Comparison of ENCODE assay signal across 25 mouse cellular contexts in the genomic region with DNA sequence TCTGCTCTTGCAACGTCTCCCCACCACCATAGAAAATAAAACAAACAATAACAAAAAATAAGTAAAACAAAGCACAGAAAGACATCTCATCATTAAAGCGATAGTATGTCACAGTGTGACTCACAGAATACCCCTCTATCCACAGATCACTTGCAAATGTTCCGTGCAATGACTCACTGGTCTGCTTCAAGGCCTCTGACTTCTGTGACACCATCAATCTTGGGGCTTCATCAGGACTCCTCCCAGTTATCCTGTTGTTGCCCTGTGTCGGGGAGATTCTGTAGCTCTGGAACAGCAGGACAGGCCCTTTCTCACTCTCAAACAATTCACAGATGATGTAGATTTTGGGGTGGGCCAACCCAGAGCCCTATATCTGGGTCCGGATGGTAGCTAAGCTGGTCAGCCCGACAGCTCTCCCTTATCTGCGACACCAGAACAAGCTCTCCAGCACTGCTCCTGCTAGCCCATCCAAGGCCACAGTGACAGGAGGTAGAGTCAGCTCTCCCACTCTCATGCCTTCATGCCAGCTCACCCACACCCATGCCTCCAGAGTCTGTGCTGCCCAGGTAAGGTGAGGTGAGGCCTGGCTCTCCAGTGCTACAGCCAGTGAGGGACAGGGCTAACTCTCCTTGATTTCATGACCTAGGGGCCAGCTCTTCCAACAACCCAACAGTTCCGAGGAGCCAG. TPM values are rescaled to one million over a fixed set of nuclear protein-coding genes. Genes with fewer than 3 reads are reported as not detected.
DNase-seq lines count a peak whose midpoint lies in the region; ATAC-seq lines count a peak whose summit lies in the region.
"Had no signal": no experiment of that assay in that cellular context is flagged by ENCODE, and none has a peak within 500 bp of the region (broad histone marks: within the 10 kb centered on the region; RNA-seq: fewer than 3 reads in every experiment).

No protein-coding gene starts in this region.

- H3K4me3 ChIP-seq in kidney, embryonic 14.5 days (ENCODE audit: low read length) = no peak overlapping the region
- H3K4me3 ChIP-seq in midbrain, embryonic 11.5 days (ENCODE audit: low read depth, low read length) = no peak overlapping the region
- H3K4me3 ChIP-seq in midbrain, embryonic 13.5 days (replicated peaks) = no peak overlapping the region
- H3K4me3 ChIP-seq: forebrain, embryonic 12.5 days; heart, embryonic 12.5 days; hindbrain, embryonic 12.5 days; layer of hippocampus, adult 2 months; midbrain, embryonic 12.5 days had no signal

- no peak overlapping the region for H3K27ac ChIP-seq in kidney, embryonic 14.5 days (ENCODE audit: low read depth, low read length)
- no peak overlapping the region for H3K27ac ChIP-seq in midbrain, embryonic 11.5 days (ENCODE audit: low read depth, low read length)
- H3K27ac ChIP-seq in midbrain, embryonic 13.5 days = no peak overlapping the region
- H3K27ac ChIP-seq: forebrain, embryonic 12.5 days; hindbrain, embryonic 12.5 days; layer of hippocampus, adult 2 months; macrophage; midbrain, embryonic 12.5 days had no signal

- no peaks in the 10 kb centered on the region for H3K9me3 ChIP-seq in kidney, embryonic 14.5 days (ENCODE audit: control insufficient read depth, low read length)
- H3K9me3 ChIP-seq in midbrain, embryonic 11.5 days (ENCODE audit: control insufficient read depth, low read length) = no peaks in the 10 kb centered on the region
- no peaks in the 10 kb centered on the region for H3K9me3 ChIP-seq in midbrain, embryonic 13.5 days
- H3K9me3 ChIP-seq: forebrain, embryonic 12.5 days; heart, embryonic 12.5 days; hindbrain, embryonic 12.5 days; midbrain, embryonic 12.5 days had no signal

- H3K4me1 ChIP-seq in kidney, embryonic 14.5 days (ENCODE audit: control insufficient read depth, insufficient read depth, low read length) = no peaks in the 10 kb centered on the region
- H3K4me1 ChIP-seq in midbrain, embryonic 11.5 days (ENCODE audit: control insufficient read depth, insufficient read depth, low read length) = no peaks in the 10 kb centered on the region
- H3K4me1 ChIP-seq in midbrain, embryonic 13.5 days (replicated peaks) = no peaks in the 10 kb centered on the region
- H3K4me1 ChIP-seq: forebrain, embryonic 12.5 days; hindbrain, embryonic 12.5 days; midbrain, embryonic 12.5 days had no signal

- H3K27me3 ChIP-seq in kidney, embryonic 14.5 days (ENCODE audit: control insufficient read depth, insufficient read depth, low read length) = no peaks in the 10 kb centered on the region
- H3K27me3 ChIP-seq in midbrain, embryonic 11.5 days (ENCODE audit: control insufficient read depth, insufficient read depth, low read length) = no peaks in the 10 kb centered on the region
- no peaks in the 10 kb centered on the region for H3K27me3 ChIP-seq in midbrain, embryonic 13.5 days
- H3K27me3 ChIP-seq: forebrain, embryonic 12.5 days; heart, embryonic 12.5 days; hindbrain, embryonic 12.5 days; midbrain, embryonic 12.5 days had no signal

- no peak overlapping the region for H3K4me2 ChIP-seq in kidney, embryonic 14.5 days (replicated peaks; ENCODE audit: low read depth, low read length)
- no peak overlapping the region for H3K4me2 ChIP-seq in midbrain, embryonic 11.5 days
- no peak overlapping the region for H3K4me2 ChIP-seq in midbrain, embryonic 13.5 days (replicated peaks)
- H3K4me2 ChIP-seq: forebrain, embryonic 12.5 days; heart, embryonic 12.5 days; hindbrain, embryonic 12.5 days; lung, embryonic 14.5 days; midbrain, embryonic 12.5 days had no signal

- H3K36me3 ChIP-seq in kidney, embryonic 14.5 days (ENCODE audit: control insufficient read depth, insufficient read depth, low read length) = no peaks in the 10 kb centered on the region
- H3K36me3 ChIP-seq in midbrain, embryonic 11.5 days (ENCODE audit: control insufficient read depth, insufficient read depth, low read length) = no peaks in the 10 kb centered on the region
- no peaks in the 10 kb centered on the region for H3K36me3 ChIP-seq in midbrain, embryonic 13.5 days
- H3K36me3 ChIP-seq: forebrain, embryonic 12.5 days; G1E; heart, embryonic 12.5 days; hindbrain, embryonic 12.5 days; midbrain, embryonic 12.5 days had no signal

- DNase-seq in kidney, adult 11 months = no peak
- peak; percentile 41 for DNase-seq in midbrain, embryonic 11.5 days (ENCODE audit: low spot score, missing footprints)
- peak; percentile 48 for DNase-seq in adrenal gland, postnatal 10 days
- no peak for DNase-seq in ovary, postnatal 10 days (ENCODE audit: low spot score)
- DNase-seq in cerebellum, postnatal 36 days = no peak
- DNase-seq in frontal cortex, postnatal 36 days (ENCODE audit: low spot score in 2 of 2) = no peak
- DNase-seq: cerebellum, adult 8-10 months; heart, postnatal 14 days; kidney, adult 2 months; layer of hippocampus, postnatal 36 days; left cerebral cortex, postnatal 4 days; lung, embryonic 14.5 days; right cerebral cortex, postnatal 14 days; spleen, adult 18-20 months; thymus, adult 2 months had no signal

- H3K9ac ChIP-seq in kidney, embryonic 14.5 days (ENCODE audit: low read depth, low read length) = no peak overlapping the region
- H3K9ac ChIP-seq in midbrain, embryonic 11.5 days (ENCODE audit: low read length) = no peak overlapping the region
- H3K9ac ChIP-seq in midbrain, embryonic 13.5 days (replicated peaks) = no peak overlapping the region
- H3K9ac ChIP-seq: forebrain, embryonic 12.5 days; heart, embryonic 12.5 days; hindbrain, embryonic 12.5 days; lung, embryonic 14.5 days; midbrain, embryonic 12.5 days had no signal

- WGBS in kidney, embryonic 14.5 days = 42% methylated on average over 8 of the region's 8 CpGs
- WGBS in midbrain, embryonic 11.5 days = 88% methylated on average over 8 of the region's 8 CpGs
- WGBS in midbrain, embryonic 13.5 days = 91% methylated on average over 8 of the region's 8 CpGs

- ATAC-seq in kidney, embryonic 14.5 days (ENCODE audit: low FRiP score, low TSS enrichment) = peak; percentile 75; the same call in 1 of the 2 replicates
- no peak for ATAC-seq in midbrain, embryonic 11.5 days (ENCODE audit: low FRiP score)
- ATAC-seq in midbrain, embryonic 13.5 days = no peak

RNA-seq across cellular contexts. Expression of a gene that starts 28.9 kb away (rescaled TPM):
- 0.27 and 0.43 TPM in 2 replicates for polyA plus RNA-seq in kidney, embryonic 14.5 days (2014; fragmentation: Nextera tagmentation; extraction: Ambion mirVana)
- polyA plus RNA-seq in midbrain, embryonic 11.5 days (2014; fragmentation: Nextera tagmentation; extraction: Ambion mirVana) = 2.1 TPM in 2 replicates
- 4.8 and 6.4 TPM in 2 replicates for polyA plus RNA-seq in midbrain, embryonic 13.5 days (2015; fragmentation: Nextera tagmentation; extraction: Ambion mirVana)
- total RNA-seq in adrenal gland, postnatal 10 days (2021) = 1 to 10 TPM; 2.1 to 2.5 TPM
- polyA plus RNA-seq: G1E; liver, adult 2 months had no signal

Comparison
In these comparisons a context has a peak if more than half of its experiments do, and no peak if none do; other contexts are left out.
1. DNase-seq: peak in midbrain, embryonic 11.5 days (single experiment) and adrenal gland, postnatal 10 days (single experiment); none in kidney, adult 11 months (single experiment), ovary, postnatal 10 days (single experiment), cerebellum, postnatal 36 days (0 of 2) and frontal cortex, postnatal 36 days (0 of 2).